Mouse (Mus musculus) kidney, adult 2 months (tissue): Measurements from ENCODE around the gene Fyn. TPM values are rescaled to one million over a fixed set of nuclear protein-coding genes. Genes with fewer than 3 reads are reported as not detected.

Experiments
- DNase-seq: peaks from one replicate; pipeline ENCODE4 v3.0.0; 2021
- H3K27ac ChIP-seq: fragments of 200-500 bp; 2 replicates; pipeline ENCODE4 v1.5.1; 2012; ENCODE audit warnings: low read depth, low read length, control low read depth, inconsistent platforms; ENCODE audit not compliant: insufficient read depth
- H3K27me3 ChIP-seq: fragments of 200-500 bp; replicated peaks from 2 replicates; pipeline ENCODE4 v1.6.1; 2012; ENCODE audit warnings: mild to moderate bottlenecking, moderate library complexity, low read length, inconsistent platforms; ENCODE audit not compliant: control insufficient read depth, insufficient read depth
- H3K36me3 ChIP-seq: fragments of 200-500 bp; 2 replicates; pipeline ENCODE4 v1.6.1; 2012; ENCODE audit warnings: mild to moderate bottlenecking, moderate library complexity, low read length, inconsistent platforms; ENCODE audit not compliant: control insufficient read depth, insufficient read depth
- H3K4me1 ChIP-seq: fragments of 200-500 bp; 2 replicates; pipeline ENCODE4 v1.6.1; 2011; ENCODE audit warnings: low read length; ENCODE audit not compliant: control insufficient read depth, insufficient read depth
- H3K4me3 ChIP-seq: fragments of 200-500 bp; 2 replicates; pipeline ENCODE4 v1.5.1; 2011; ENCODE audit warnings: mild to moderate bottlenecking, low read depth, low read length, control low read depth; ENCODE audit not compliant: insufficient read depth
- CTCF ChIP-seq: fragments of 200-500 bp; conservative IDR thresholded peaks from 2 replicates; pipeline ENCODE4 v1.5.1; 2011; ENCODE audit warnings: low read depth, mild to moderate bottlenecking, control low read depth, low read length, moderate library complexity, mixed read lengths; ENCODE audit not compliant: insufficient read depth, insufficient read length
- POLR2A ChIP-seq: fragments of 200-500 bp; IDR thresholded peaks from one replicate; pipeline ENCODE4 v1.6.1; 2011; ENCODE audit warnings: low read depth, low read length, control low read depth
- WGBS: fragments of 180-500 bp; shearing (Covaris S2); methylation state at CpG from one replicate; pipeline ENCODE4 v1.1.7; 2018; 5-methylcytosine and 5-hydroxymethylcytosine counted together
- polyA plus RNA-seq: library from polyadenylated mRNA; depleted of rRNA; stranded (reverse); fragments of >200 nt; gene quantifications from 2 replicates; pipeline ENCODE4 v1.2.3, GENCODE M21; 2012

The Fyn gene
- polyA plus RNA-seq, 1 experiment, result 12.9 TPM

DNA sequence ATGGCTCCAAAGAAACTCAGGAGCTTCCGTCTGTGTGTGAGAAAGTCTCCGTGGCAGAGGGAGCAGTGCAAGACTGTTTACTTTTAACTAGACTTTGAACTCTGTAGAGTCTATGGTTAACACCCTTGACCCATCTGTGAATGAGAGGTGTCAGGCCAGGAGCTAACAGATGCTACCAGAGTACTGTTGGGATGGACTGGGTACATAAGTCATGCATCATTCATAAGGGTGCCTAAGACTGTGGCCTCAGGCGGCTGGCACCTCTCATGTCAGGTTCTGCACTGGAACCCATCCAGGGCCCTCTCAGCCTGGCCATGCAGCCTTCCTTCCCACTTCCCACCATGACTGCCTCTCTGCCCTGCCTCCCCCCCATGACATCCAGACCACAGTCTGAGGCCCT lies 166.7 kb downstream of the Fyn start:
- TF ChIP-seq CTCF (no peak), POLR2A (no peak)
- 41% methylated on average over 3 of the region's 3 CpGs for WGBS
- Histone ChIP-seq H3K4me3 (no peak overlapping the region), H3K4me1 (peaks cover 25% of the 10 kb centered on the region), H3K27me3 (no peaks in the 10 kb centered on the region), H3K36me3 (no peaks in the 10 kb centered on the region), H3K27ac (peak overlapping the region; percentile 48)
- DNase-seq, result peak; percentile 64

GRCm38 (mm10) chr10:39536258-39536657 lies 167.6 kb downstream of the Fyn start:
- Histone ChIP-seq H3K4me1 (peaks cover 28% of the 10 kb centered on the region), H3K27me3 (no peaks in the 10 kb centered on the region), H3K36me3 (no peaks in the 10 kb centered on the region), H3K4me3 (no peak overlapping the region), H3K27ac (peak overlapping the region; percentile 48; the same call in 1 of the 2 replicates)
- TF ChIP-seq CTCF, result no peak; the same call in 1 of the 2 replicates
- peak; percentile 74 for DNase-seq
- WGBS, result 58% methylated on average over 11 of the region's 11 CpGs

GRCm38 (mm10) chr10:39540012-39540647 lies 171.5 kb downstream of the Fyn start:
- H3K27me3 ChIP-seq, result no peaks in the 10 kb centered on the region
- 74% methylated on average over 9 of the region's 9 CpGs for WGBS
- TF ChIP-seq CTCF, result no peak
- no peak for TF ChIP-seq POLR2A
- H3K36me3 ChIP-seq, result no peaks in the 10 kb centered on the region
- no peak overlapping the region for H3K4me3 ChIP-seq
- H3K4me1 ChIP-seq, result peaks cover 23% of the 10 kb centered on the region
- no peak overlapping the region for H3K27ac ChIP-seq
- DNase-seq, result no peak

DNA sequence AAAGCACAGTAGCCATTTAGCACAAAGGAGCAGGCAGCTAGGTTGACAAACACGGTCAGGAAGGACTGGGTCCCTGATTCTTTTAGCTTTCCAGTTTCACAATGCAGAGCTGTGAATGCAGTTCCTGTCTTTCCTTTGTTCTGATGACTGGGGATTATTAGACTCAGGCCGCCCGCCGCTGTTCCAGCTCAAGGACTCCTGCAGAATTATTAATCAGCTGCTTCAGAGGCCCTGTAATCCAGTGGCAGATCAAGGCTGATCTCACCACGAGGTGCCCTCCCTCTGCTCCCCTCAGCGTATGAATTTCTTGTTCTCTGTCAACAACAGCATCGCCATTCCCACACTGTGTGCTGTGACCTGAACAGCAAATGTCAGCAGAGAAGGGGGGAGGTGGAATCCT lies 172.3 kb downstream of the Fyn start:
- H3K36me3 ChIP-seq, result no peaks in the 10 kb centered on the region
- DNase-seq, result peak; percentile 63
- peak overlapping the region; percentile 13; the same call in 1 of the 2 replicates for H3K27ac ChIP-seq
- H3K27me3 ChIP-seq, result no peaks in the 10 kb centered on the region
- H3K4me3 ChIP-seq, result no peak overlapping the region
- TF ChIP-seq CTCF (no peak), POLR2A (no peak)
- peaks cover 15% of the 10 kb centered on the region for H3K4me1 ChIP-seq
- 15% methylated on average over 7 of the region's 7 CpGs for WGBS

- DNase-seq, result no peak
- TF ChIP-seq CTCF, result no peak
- TF ChIP-seq POLR2A, result no peak
- no peak overlapping the region for H3K4me3 ChIP-seq
Observed at GRCm38 (mm10) chr10:39541451-39541874, 172.8 kb downstream of the Fyn start.

GRCm38 (mm10) chr10:39541951-39542521 lies 173.4 kb downstream of the Fyn start:
- DNase-seq, result no peak
- TF ChIP-seq CTCF (no peak), POLR2A (no peak)
- WGBS, result 30% methylated on average over 7 of the region's 7 CpGs
- Histone ChIP-seq H3K36me3 (no peaks in the 10 kb centered on the region), H3K27me3 (no peaks in the 10 kb centered on the region), H3K4me3 (no peak overlapping the region), H3K4me1 (peaks cover 11% of the 10 kb centered on the region), H3K27ac (0 out of 2 replicates have a peak overlapping the region, but pooled peaks have one; percentile 2)

More at GRCm38 (mm10) chr10:39541451-39541874, 172.8 kb downstream of the Fyn start:
- Histone ChIP-seq H3K27me3 (no peaks in the 10 kb centered on the region), H3K36me3 (no peaks in the 10 kb centered on the region), H3K4me1 (peaks cover 12% of the 10 kb centered on the region), H3K27ac (peak overlapping the region; percentile 13; the same call in 1 of the 2 replicates)
- 48% methylated on average over 6 of the region's 6 CpGs for WGBS

DNA sequence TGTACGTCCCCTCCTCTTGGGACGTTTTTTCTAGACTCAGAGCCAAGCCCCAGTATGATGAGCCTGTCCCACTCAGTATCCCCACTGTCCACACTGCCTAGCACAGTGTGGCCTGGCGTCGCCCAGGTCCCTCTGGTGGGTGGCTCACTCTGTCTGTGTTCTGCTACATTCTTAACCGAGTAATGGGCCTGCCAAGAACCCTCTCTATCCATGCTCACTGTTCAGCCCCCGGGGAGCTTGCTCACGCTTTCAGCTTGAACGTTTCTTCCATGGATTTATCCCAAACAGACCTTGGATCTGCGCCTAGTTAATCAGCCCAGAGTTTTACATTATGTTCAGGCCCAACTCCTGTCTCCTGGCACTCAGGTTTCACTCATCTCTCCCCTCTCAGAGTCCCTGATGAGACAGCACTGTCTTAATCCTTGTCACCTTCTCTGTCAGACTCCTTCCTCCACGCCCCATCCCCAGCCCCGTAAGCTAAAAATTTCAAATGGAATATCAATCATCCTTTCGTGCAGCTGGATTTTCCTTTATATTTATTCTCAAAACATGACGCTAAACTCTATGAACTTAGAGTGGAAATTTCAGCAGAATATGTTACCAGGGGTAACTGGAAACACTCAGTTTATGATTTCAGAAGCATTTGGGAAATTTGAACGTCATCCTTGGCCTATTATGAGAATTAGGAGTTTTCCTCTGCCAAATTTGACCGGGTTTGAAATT lies 174.0 kb downstream of the Fyn start:
- no peaks in the 10 kb centered on the region for H3K27me3 ChIP-seq
- H3K36me3 ChIP-seq, result no peaks in the 10 kb centered on the region
- 69% methylated on average over 15 of the region's 15 CpGs for WGBS
- no peak overlapping the region; the same call in 1 of the 2 replicates for H3K27ac ChIP-seq
- no peak overlapping the region for H3K4me3 ChIP-seq
- peaks cover 11% of the 10 kb centered on the region for H3K4me1 ChIP-seq
- no peak for DNase-seq
- TF ChIP-seq CTCF (no peak), POLR2A (no peak)
